Mouse (Mus musculus): Measurements from ENCODE around the gene Slc32a1. TPM values are rescaled to one million over a fixed set of nuclear protein-coding genes. Genes with fewer than 3 reads are reported as not detected.

Gene Slc32a1
- polyA plus RNA-seq, 1 experiment from 2014 or later, result not detected

MicroRNAs within 50 kb of the gene (microRNA counts, 519-probe panel; counts per million panel counts)
- 1,895 counts per million, percentile 17 among the panel's probes with 10 or more counts for microRNA mmu-miR-3474

Small RNA genes lying within 50 kb of the gene (microRNA-seq; reads per million reads assigned to microRNA genes)
- 0.63 reads per million for gene Mir3474

Other genes with a start within 250 kb of the Slc32a1 start
- 0.64 and 3.9 TPM in 2 replicates for gene Snhg11, start 235.1 kb upstream of the Slc32a1 start, polyA plus RNA-seq (2015; fragmentation: Nextera tagmentation; extraction: Ambion mirVana)
- 11.0 and 12.7 TPM in 2 replicates for gene Ralgapb, start 200.9 kb upstream of the Slc32a1 start, polyA plus RNA-seq (2015; fragmentation: Nextera tagmentation; extraction: Ambion mirVana)
- not detected in 2 replicates for gene Adig, start 108.2 kb upstream of the Slc32a1 start, polyA plus RNA-seq (2015; fragmentation: Nextera tagmentation; extraction: Ambion mirVana)
- gene Arhgap40, start 98.0 kb upstream of the Slc32a1 start, polyA plus RNA-seq (2015; fragmentation: Nextera tagmentation; extraction: Ambion mirVana), result not detected in 2 replicates
- 5.6 and 7.4 TPM in 2 replicates for gene Actr5, start 14.1 kb downstream of the Slc32a1 start, polyA plus RNA-seq (2015; fragmentation: Nextera tagmentation; extraction: Ambion mirVana)
- 5.2 and 6.8 TPM in 2 replicates for gene Ppp1r16b, start 54.6 kb downstream of the Slc32a1 start, polyA plus RNA-seq (2015; fragmentation: Nextera tagmentation; extraction: Ambion mirVana)
- gene Fam83d, start 157.3 kb downstream of the Slc32a1 start, polyA plus RNA-seq (2015; fragmentation: Nextera tagmentation; extraction: Ambion mirVana), result 52.3 and 53.3 TPM in 2 replicates
- gene Dhx35, start 184.0 kb downstream of the Slc32a1 start, polyA plus RNA-seq (2015; fragmentation: Nextera tagmentation; extraction: Ambion mirVana), result 11.8 and 12.5 TPM in 2 replicates